Mouse (Mus musculus) mouse trophoblast stem cell (cell line): ENCODE data around the gene Hspbap1.

Source experiments
- in situ Hi-C, 2 experiments: fragments of 300-500 bp; cut with MseI, MboI; formaldehyde crosslinking; loops; 2 replicates in 1 of 2; 3 replicates in 1 of 2; pipeline ENCODE4 v1.15.1; 2025

Hspbap1 gene

DNA sequence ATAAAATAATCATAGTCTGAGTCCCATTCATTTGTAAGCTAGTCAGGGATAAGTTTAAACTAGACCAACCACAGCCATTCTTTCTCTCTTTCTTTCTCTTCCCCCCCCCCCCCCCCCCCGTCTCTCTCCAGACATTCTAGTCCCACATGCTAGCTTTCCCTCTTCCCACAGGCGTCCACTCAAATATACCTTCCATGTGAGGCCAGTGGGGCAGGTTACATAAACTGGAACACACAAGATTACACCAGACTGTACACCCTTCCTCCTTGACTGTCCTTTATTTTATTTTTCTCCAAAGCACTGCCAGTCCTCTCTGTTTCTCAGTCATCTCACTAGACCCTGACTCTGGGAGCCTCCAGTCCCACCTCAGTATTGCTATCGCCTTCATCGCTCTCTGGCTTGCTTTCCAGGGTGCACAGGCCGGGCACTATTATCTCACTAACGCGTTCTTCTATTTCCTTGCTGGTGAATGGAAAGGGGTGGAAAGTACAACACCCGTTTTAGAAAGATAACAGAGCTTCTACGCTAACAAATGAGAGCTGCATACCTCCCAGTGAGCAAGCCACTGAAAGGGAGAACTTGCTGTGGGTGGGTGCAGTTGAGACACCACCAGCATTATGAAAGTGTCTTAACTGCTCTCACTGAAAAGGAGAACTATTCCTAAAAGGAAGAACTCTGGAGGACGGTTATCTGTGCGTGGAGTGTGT lies 6.4 kb upstream of the Hspbap1 start:
- in situ Hi-C loops = no loop called here

DNA sequence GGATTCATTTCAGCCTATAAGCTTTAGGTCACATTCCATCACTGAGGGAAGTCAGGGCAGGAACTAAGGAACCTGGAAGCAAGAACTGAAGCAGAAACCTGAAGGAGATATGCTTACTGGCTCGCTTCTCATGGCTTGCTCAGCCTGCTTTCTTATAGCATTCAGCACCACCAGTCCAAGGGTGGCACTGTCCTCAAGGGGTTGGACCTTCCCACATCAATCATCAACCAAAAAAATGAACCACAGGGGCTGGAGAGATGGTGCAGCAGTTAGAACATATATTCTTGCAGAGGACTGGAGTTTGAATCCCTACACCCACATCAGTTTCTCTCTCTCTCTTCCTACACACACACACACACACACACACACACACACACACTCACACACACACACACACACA lies 5.2 kb upstream of the Hspbap1 start:
- in situ Hi-C loops = no loop called here

- in situ Hi-C loops = no loop called here
Observed at GRCm38 (mm10) chr16:35765449-35765848, 4.7 kb upstream of the Hspbap1 start.

DNA sequence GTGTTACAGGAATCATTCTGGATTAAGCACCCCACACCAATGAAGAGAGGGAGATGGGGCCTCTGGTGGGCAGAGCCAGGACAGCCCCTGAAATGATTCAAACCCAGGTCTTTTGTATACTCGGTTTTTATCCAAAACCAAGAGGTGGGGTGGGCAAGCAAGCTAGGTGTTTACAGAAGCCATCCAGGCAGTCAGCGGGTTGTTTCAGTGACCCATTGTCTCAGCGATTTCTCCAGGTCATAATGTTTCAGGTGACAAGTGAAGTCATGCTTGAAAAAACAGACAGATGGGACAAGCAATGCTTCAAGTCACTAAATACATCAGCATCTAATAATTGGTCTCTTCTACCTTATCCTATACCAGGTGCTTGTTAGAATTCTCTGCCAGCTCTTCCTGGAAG lies 3.8 kb upstream of the Hspbap1 start:
- in situ Hi-C loops = no loop called here

DNA sequence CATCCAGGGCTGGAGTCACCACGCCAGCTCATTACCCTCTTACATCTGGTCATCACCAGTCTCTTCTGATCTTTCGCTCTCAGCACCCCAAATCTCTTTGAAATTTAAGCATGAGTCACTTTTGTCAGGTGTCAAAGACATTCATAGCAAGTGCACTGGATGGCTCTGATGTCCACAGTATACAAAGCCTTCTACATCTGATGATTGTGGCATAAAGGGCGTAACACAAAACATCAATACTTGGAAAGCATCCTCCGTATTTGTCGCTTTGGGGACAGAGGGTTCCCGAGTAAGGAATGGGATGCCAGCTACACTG lies 1.7 kb upstream of the Hspbap1 start:
- in situ Hi-C loops = no loop called here

GRCm38 (mm10) chr16:35768785-35769642 lies 1.2 kb upstream of the Hspbap1 start, which contains the start of gene Dirc2:
TSS of gene Dirc2 (minus strand) at chr16:35769356.
- in situ Hi-C loops = no loop called here

DNA sequence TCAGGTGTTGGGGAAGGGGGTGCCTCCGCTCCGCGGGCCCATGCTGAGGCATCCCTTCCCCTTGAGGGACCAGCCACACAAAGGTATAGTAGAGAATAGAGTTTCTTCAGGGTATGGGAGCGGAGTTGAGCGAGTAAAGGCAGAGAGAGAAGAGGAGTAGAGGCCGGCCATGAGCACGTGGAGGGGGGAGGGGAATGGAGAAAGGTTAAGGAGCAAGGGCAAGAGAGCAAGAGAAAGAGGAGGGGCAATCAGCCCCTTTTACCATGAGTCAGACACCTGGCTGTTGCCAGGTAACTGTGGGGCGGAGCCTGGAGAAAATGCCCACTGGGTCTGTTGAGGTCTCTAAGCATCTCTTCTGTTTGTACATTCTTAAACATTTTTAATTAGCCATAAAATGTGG lies 966 bp downstream of the Hspbap1 start:
- in situ Hi-C loops = no loop called here

DNA sequence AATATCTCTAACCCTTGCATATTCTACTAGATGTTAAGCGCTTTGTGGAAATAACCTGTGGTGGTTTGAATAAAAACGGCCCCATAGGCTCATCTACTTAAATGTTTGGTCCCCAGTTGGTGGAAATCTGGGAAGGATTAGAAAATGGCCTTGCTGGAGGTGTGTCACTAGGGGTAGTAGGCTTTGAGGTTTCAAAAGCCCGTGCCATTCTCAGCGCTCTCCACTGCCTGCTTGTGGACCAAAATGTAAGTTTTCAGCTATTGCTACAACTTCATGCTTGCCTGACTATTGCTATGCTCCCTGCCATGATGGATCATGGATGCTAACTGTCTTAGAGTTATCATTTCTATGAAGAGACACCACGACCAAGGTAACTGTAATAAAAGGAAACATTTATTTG lies 1.4 kb downstream of the Hspbap1 start:
- in situ Hi-C loops = no loop called here

- in situ Hi-C loops = no loop called here
Observed at GRCm38 (mm10) chr16:35772598-35772997, 2.4 kb downstream of the Hspbap1 start.

DNA sequence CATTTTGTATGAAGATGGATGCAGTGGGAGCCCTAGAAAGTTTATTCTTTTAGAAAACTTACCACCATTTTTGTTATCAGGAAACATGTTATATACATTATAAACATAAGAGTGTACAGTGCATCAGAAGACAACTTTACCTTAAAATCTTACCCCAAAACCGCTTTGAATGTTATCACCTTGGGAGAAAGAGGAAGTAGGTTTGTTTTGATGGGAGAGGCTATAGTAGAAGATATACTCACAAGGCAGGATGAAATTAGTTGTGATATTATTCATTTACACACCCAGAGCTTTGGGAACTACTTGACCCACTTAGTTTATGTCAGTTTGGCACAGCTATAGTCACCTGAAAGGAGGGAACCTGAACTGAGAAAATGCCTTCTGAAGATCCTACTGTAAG lies 5.7 kb downstream of the Hspbap1 start:
- in situ Hi-C loops = no loop called here

- in situ Hi-C loops = no loop called here
Observed at GRCm38 (mm10) chr16:35776737-35777136, 6.6 kb downstream of the Hspbap1 start.

DNA sequence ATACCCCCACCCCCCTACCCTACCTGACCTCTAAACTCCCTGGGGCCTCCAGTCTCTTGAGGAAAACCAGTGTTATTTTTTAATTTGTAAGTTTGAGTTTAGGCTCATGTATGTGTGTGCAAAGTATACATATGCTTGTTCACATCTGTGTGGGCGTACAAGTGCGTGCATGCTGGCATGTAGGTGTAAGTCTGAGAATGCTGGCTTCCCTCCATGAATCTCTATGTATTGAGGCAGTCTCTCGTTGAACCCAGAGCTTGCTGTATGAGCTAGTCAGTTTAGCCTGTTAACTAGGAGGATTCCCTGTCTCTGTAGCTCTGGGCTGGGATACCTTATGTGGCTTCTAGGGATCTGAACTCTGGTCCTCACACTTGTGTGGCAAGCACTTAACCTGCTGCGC lies 7.6 kb downstream of the Hspbap1 start:
- in situ Hi-C loops = no loop called here

- in situ Hi-C loops = no loop called here
Observed at GRCm38 (mm10) chr16:35779681-35780080, 9.5 kb downstream of the Hspbap1 start.

- in situ Hi-C loops = no loop called here
Observed at GRCm38 (mm10) chr16:35781096-35781495, 10.9 kb downstream of the Hspbap1 start.

- in situ Hi-C loops = no loop called here
Observed at GRCm38 (mm10) chr16:35781651-35782050, 11.5 kb downstream of the Hspbap1 start.

- in situ Hi-C loops = no loop called here
Observed at GRCm38 (mm10) chr16:35782451-35783206, 12.5 kb downstream of the Hspbap1 start.

DNA sequence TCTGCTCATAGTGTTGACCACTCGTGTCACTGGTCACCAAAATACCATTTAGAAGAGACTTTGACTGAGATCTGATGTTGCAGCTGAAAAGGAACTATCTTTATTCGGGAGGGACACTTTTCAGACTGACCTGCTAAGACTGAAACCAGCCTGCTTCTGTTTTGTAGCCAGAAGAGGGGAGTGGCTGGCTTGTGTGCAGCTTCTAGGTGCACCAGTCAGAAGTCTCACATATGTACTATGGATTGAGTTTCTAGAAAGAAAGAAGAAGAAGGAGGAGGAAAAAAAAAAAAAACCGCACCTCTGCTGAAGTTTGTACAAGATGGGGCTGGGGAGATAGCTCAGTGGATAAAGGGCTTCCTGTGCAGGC lies 13.0 kb downstream of the Hspbap1 start:
- in situ Hi-C loops = no loop called here

- in situ Hi-C loops = no loop called here
Observed at GRCm38 (mm10) chr16:35784134-35784725, 14.1 kb downstream of the Hspbap1 start.

GRCm38 (mm10) chr16:35787163-35787562 lies 17.0 kb downstream of the Hspbap1 start:
- in situ Hi-C loops = no loop called here

- in situ Hi-C loops = no loop called here
Observed at GRCm38 (mm10) chr16:35787568-35788189, 17.5 kb downstream of the Hspbap1 start.

DNA sequence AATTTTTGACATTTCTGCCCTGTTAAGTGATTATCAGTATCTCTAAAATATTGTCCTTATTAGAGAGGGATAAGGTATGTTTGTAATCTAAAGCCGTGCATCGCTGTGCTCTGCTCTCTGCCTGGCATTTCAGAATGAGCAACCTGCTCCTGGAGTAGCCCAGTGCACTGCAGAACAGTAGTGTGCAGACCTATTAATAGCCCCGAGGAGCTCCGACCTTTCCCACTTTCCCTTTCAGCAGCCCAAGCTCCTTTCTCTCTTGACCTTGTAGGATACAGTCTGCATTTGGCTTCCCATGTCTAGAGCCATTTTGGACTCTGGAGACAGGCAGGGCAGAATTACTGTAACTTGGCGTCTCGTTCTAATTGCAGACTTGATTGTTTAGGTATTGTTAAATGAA lies 18.2 kb downstream of the Hspbap1 start:
- in situ Hi-C loops = no loop called here
